Mouse (Mus musculus): ENCODE results near the gene Dyrk1a.

DNA sequence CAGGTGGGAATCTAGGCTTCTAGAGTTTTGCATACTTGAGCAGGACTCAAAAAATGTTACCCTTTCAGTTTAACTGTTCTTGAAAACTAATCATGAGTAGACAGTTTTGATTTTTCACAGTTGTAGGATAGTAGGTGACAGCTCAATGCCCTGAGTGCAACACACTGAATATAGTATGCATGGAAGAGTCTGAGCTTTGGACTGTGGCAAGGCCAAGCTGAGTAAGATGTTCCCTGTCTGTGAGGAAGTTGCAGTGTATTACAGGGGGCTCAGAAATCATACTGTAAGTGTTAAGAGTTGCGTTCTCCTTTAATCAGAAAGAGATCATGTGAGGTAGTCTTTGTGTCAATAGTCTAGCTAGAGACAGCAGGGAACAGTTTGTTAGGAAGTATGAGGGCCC is 20.4 kb downstream of the Dyrk1a start:
- TF ChIP-seq CTCF (IDR thresholded peaks at IDR 0.05) = no peak
- TF ChIP-seq EP300 (IDR thresholded peaks at IDR 0.05) = no peak

Measured in lung, postnatal 0 days (tissue).